Mouse (Mus musculus): ENCODE measurements around the gene Zfp273.
"Not testable (repeated sequence)": the region's sequence is repeated elsewhere in the genome, so short reads cannot be mapped to it uniquely, and the experiment has no call there.

Gene Zfp273

DNA sequence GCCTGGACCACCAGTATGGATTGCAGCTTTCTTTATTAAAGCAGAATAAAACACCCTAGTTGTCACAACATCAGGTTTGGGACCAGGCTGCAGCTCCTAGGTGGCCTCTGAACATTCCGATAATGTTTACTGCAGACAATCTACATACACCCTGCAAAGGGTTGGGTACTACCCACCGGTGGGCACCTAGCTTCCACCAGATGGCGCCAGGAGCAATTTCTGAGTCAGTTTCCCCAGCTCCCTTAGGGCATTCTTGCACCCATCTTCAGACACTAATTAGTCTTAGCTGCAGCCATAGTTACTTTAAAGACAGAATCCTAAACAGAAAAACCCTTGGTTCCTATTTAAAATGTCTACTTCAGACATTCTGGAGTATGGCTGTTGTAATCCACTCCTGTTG is 54.4 kb downstream of the Zfp273 start:
- DNase-seq (ENCODE audit: low spot score in 2 of 2): no peak

DNA sequence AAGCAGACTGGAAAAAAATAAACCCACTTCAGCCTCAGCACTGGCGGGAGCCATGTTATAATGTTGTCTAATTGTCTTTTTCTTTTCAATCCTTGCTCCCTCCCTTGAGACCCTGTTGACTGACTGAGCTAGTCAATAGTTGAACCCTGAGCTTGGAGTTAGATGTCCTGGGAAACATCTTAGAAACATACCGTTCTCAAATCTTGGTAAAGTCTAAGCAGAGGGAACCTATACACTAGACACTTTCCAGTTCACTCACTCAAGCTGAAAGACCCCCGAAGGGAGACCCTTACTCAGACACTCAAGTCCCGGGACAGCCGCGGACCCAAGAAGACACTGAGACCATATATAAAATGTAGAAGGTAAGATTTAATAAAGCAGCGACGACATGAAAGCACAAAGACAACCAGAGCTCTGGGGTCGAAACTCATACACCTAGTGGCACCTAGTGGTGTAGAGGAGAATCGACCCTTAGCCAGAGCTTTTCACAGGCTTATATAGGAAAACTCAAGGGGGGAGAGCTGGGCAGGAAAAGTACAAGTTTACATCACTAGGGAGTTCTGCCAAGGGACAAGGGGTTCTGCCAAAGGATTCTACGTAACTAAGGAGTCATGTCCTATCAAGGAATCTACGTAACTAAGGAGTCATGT is 62.6 kb downstream of the Zfp273 start:
- DNase-seq (ENCODE audit: low spot score in 2 of 2): not testable (repeated sequence)

All from urinary bladder, postnatal 4 days (tissue).